Mouse (Mus musculus) testis, adult 2 months (tissue): ENCODE measurements around the gene Nucb1.

Experiments used
- CTCF ChIP-seq: fragments of 200-500 bp; IDR thresholded peaks from 2 replicates; pipeline ENCODE4 v1.5.1; 2012; ENCODE audit warnings: low read depth, mild to moderate bottlenecking, inconsistent platforms, low read length, moderate library complexity; ENCODE audit not compliant: control insufficient read depth, insufficient read depth, insufficient replicate concordance
- POLR2A ChIP-seq: fragments of 200-500 bp; IDR thresholded peaks from 2 replicates; pipeline ENCODE4 v1.6.1; 2012; ENCODE audit warnings: low read depth, mild to moderate bottlenecking, inconsistent platforms, low read length, moderate library complexity; ENCODE audit not compliant: control insufficient read depth

- TF ChIP-seq CTCF (peak; percentile 70; the same call in 1 of the 2 replicates), POLR2A (no peak)
Measured at GRCm38 (mm10) chr7:45555787-45556186, 45.6 kb upstream of the Nucb1 start.
